Mouse (Mus musculus) stomach, postnatal 0 days (tissue): ENCODE data around the gene Tm9sf4.

Experiments used
- CTCF ChIP-seq: IDR thresholded peaks from 2 replicates; pipeline ENCODE4 v1.5.1; 2016; ENCODE audit warnings: antibody characterized with exemption, low read depth, mild to moderate bottlenecking, moderate library complexity
- EP300 ChIP-seq: optimal IDR thresholded peaks from 2 replicates; pipeline ENCODE3; 2016; ENCODE audit warnings: antibody characterized with exemption

DNA sequence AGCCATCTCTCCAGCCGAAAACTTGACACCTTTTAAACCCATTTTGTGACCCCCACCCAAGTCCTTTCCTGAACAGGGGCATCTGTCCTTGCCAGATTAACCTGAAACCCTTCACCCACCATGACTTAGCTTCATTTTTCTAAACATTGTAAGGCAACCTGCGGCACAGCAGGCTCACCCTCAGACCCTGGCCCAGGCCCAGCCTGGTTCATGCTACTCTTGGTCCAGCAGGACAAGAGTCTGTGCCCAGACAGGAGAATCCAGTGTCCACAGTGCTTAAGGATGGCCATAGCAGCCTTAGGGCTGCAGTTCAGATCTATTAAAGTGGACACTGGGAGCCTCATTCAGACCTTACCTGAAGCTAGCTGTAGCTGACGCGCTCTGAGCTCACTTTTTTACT is 52.2 kb downstream of the Tm9sf4 start:
- TF ChIP-seq CTCF (no peak), EP300 (no peak)
